Mouse (Mus musculus) layer of hippocampus, adult 18-20 months (tissue): ENCODE results near the gene Clpsl2. TPM values are rescaled to one million over a fixed set of nuclear protein-coding genes. Genes with fewer than 3 reads are reported as not detected.

Experiments used
- DNase-seq, 2 experiments: peaks; one replicate each; pipeline ENCODE4 v3.0.0; 2022; ENCODE audit warnings: low spot score in 2 of 2
- long read RNA-seq: library from polyadenylated mRNA; stranded (forward); transcript quantifications from one replicate; pipeline ENCODE4 v2.0.0, GENCODE M21; 2021
- total RNA-seq, 2 experiments: library from RNA; stranded (reverse); gene quantifications; 2 replicates each; pipeline ENCODE4 v1.2.3; 2021

The Clpsl2 gene
- not detected for total RNA-seq
- long read RNA-seq: 0 reads

DNA sequence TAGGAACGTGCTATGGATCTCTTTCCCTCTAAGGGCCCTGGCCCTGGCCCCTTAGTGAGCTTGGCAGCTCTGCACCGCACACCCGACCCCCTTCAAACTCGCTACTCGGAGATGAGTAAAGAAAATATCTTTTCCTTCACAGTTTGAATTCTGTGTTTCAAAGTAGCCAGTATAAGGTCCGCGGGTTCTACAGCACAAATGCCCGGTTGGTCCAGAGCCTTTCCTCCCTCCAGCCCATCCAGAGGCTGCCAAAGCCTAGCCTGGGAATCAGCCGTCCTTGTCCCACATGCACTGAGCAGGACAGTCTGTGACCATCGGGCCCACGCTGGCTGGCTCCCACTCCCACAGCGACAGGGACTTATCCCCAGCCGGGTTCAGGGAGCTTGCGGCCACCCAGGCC lies at the start of gene Clpsl2:
Gene Clpsl2, plus strand, starts transcription at position 301 of the 400 bp plus-strand sequence.
- DNase-seq: no peak

DNA sequence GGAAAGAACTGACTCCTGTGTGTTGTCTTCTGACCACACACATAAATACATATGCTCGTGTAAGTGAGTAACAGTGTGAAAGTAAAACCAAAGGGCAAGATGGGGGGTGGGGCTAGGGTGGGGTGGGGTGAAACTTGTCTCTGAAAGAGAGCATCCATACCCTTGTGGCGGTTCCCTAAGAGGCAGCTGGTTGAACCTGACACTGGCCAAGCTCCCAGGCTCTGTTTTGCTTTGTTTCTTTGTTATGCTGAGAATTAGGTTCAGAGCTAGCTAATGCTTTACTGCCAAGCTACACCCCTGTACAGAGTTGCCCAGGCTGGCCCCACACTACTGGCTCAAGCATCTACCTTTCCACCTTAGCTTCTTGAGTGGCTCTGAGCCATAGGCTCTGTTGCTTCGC lies 48.7 kb upstream of the Clpsl2 start:
- no peak for DNase-seq

GRCm38 (mm10) chr17:28502196-28502821 lies 46.9 kb upstream of the Clpsl2 start:
- no peak for DNase-seq

- no peak for DNase-seq
These were observed 45.0 kb upstream of the Clpsl2 start for GRCm38 (mm10) chr17:28504182-28504581.

DNA sequence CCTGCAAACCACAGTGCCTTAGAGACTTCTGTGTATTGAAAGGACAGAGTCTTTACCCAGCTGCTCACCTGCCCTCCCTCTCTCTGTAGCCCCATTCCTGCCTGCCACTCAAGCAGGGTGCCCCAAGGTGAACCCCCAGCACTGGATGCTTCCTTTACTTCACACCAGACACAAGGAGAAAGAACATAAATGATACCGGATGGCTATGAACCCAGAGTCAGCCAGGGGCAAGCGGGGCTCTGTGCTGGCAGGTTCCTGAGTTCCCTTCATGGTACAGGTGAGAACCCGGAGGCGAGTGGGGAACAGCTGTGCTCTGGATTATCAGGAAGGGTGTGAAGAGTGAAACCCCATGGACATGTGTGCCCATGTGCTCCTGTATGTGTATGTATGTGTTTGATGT lies 43.6 kb upstream of the Clpsl2 start:
- no peak for DNase-seq

GRCm38 (mm10) chr17:28506895-28507294 lies 42.3 kb upstream of the Clpsl2 start:
- no peak for DNase-seq

- no peak for DNase-seq
These were observed 41.7 kb upstream of the Clpsl2 start for GRCm38 (mm10) chr17:28507496-28507895.

DNA sequence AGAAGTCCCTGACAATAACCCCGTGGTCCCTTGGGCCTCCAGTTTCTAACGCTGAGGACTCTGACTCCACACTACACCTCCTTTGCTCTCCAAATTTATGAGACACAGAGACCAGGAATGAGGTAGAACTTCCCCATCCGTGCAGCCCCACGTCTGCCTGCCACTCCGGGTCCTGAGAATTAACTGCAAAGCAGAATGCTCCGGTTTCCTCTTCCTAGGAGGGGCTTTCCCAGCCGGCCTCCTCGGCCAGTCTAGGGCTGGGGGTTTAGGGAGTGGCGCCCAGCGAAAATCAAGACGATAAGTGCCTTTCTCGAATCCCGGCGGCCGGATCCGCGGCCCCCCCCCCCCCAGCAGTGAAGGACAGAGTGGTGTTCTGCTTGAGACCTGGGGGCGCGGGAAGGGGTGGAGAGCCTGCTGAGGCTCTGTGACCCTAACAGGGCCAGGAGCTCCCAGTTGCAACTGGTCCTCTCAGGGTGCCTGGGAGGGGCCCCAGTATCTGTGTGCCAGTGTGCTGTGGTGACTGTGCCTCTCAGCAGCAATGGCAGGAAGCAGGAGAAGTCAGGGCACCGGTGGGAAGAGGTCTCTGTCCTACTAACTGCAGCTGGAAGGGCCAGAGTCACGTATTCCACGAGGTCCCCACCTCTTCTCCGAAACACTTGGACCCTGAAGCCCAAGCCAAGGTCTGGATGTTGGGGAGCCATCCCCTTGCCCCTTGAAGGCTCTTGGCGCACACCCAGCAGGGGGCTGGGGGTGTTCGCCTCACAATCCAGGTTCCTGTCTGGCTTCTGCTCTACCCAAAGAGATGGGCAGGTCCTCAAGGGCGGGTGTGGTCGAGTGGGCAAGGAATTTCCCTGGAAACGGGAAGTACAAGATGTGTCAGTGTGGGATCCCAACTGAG lies 38.5 kb upstream of the Clpsl2 start:
- DNase-seq: no peak

DNA sequence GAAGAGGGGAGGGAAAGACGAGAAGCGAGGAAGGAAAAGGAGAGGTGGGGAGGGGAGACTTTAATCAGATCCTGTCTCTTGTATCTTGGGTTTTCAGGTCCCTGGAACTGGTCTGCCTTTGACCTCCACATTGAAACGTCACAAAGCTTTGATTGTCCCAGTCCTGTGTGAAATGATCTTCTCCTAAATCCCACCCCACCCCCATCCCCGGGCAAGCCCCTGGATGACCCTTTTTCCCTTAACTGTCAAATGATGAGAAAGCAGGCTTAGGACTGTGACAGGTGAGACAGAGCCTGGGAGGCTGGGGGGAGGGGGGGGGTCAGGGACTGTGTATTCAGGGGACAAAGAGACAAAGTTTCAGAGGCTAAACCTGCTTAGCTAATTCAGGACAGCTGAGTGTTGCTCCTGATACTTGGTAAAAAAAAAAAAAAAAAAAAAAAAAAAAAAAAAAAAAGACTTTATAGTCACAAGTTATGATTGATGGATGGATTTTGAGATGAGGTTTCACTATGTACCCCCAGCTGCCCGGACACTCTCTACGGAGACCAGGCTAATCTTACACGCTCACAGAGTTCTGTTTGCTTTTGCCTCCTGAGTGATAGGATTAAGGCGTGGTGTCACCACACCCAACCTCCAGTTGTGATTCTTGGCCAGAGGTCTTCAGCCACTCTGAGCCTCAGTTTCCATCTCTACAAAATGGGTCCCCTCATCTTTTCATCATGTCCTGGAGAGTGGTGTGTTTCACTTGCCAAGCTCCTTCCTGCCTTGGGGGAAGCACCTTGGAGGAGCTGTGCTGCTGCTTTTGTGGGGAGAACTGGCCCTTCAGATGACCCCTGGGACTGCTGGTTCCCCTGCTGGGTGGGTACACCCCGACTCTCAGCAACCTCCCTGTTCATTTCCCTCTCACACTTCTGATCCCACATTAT lies 37.3 kb upstream of the Clpsl2 start:
- DNase-seq: no peak

DNA sequence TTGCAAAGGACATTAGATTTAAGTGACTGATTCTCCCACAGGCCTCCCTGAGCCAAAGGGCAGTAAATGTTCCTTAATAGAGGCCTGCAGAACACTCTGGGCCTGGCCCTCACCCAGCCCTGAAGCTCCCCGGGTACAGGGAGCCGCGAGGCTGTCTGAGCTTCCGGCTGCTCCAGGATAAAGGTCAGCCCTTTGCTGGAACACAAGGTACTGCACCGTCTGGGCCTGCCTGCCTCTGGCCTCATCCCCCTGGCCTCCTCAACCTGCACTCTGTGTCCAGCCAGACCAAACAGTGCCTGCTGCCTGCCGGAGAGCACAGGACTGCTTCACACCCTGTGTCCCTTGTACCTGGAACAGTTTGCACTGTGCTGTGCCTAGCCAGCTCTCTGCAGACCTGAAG lies 36.5 kb upstream of the Clpsl2 start:
- peak in 1 of 2 experiments; percentile 26 for DNase-seq

- no peak for DNase-seq
These were observed 35.9 kb upstream of the Clpsl2 start for GRCm38 (mm10) chr17:28513337-28513736.

- DNase-seq: peak in 1 of 2 experiments; percentile 18
These were observed 35.4 kb upstream of the Clpsl2 start for GRCm38 (mm10) chr17:28513844-28514243.

- DNase-seq: no peak
These were observed 34.7 kb upstream of the Clpsl2 start for GRCm38 (mm10) chr17:28514555-28514954.

DNA sequence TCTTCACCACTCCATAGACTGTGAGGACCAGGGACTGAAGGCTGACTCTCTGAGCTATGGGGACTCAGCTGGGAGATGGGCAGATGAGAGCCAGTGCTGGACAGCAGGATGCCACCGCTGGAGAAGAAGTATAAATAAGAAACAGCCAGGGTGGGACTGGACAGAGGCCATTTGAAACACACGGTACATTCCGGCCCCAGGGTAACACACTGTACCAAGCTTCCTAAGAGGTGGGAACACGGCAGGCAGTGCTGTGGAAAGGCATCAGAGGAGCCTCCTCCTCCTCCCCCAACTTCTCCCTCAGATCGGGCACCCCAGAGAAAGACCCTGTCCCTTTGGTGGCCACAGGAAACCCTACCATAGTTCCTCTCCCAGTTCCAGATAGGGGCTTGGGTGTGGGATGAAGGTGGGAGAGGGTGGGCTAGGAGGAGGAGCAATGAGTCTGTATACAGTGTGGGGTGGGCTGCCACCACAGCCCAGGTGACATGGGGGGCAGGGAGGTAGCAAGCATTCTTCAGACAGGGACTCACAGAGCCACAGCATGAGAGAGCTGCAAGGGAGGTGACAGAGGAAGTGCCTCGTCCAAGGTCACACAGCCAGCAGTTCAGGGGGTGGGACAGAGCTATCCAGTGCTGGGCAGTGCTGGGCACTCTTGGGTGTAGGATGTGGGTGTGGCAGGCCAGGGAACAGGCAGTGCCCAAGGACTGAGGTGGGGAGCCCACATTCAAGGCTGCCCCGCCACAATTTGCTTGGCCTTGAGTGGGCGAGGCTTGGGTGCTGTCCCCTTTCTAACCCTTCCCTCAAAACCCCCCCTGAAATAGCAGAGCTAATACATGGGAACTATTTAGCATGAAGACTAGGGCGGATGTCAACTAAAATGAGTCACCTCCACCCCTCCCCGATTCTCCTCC lies 33.5 kb upstream of the Clpsl2 start:
- DNase-seq: no peak

GRCm38 (mm10) chr17:28516881-28517280 lies 32.3 kb upstream of the Clpsl2 start:
- DNase-seq: no peak

- peak in 1 of 2 experiments; percentile 65 for DNase-seq
These were observed 31.7 kb upstream of the Clpsl2 start, which contains the start of gene Fkbp5 for GRCm38 (mm10) chr17:28517441-28517955. TSS of gene Fkbp5 (minus strand) at chr17:28517527.

DNA sequence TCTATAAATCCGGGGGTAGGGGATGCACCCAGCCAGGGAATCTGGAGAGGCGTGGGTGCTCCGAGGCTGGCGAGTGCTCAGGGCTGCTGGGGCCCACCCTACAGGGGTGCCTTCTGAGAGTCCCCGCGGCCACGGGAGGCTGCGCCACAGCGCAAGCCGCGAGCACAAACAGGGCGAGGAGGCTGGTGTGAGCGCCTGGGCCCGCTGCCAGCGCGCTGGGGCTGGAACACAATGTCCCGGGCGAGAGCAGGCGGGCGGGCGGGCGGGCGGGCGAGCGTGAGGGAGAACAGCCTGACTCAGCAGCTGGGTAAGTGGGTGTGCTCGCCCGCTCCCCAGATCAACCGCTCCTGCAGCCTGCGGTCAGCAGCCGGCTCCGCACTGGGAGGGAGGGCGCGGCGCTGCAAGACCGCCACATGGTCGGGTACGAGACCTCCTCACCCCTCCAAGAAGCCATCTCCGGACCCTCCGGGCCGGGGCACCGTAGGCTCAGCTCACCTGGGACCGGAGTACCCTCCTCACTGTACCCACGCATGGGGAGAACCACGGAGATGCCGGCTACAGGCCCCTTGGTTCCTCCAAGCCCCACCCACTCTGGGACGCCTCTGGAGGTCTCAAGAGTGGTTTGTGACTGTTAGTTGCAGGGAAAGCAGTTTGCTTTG lies 31.1 kb upstream of the Clpsl2 start:
- peak; percentile 82 to 94 for DNase-seq

GRCm38 (mm10) chr17:28518615-28519071 lies 30.6 kb upstream of the Clpsl2 start:
- DNase-seq: peak in 1 of 2 experiments; percentile 33

DNA sequence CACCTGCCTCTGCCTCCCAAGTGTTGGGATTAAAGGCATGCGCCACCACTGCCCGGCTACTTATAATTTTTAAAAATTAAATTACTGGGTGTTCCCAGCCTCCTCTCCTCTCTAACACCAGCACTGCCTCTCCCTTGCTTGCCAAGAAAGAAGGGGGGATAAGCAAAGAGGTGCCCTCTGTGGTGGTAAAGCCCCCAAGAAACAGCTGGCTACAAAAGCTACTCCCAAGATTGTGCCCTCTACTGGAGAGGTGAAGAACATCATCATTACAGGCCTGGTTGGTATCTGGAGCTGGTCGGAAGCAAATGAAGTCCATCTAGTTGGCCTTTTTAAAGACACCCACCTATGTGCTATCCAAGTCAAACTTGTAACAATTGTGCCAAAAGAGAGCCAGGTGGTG lies 29.4 kb upstream of the Clpsl2 start:
- DNase-seq: peak in 1 of 2 experiments; percentile 23
